Mouse (Mus musculus) MEL (cell line): ENCODE data around the gene Olfr641. TPM values are rescaled to one million over a fixed set of nuclear protein-coding genes. Genes with fewer than 3 reads are reported as not detected.

Source experiments
- DNase-seq: peaks from one replicate; pipeline ENCODE4 v3.0.0; 2011; ENCODE audit warnings: low read depth, low spot score
- H3K27ac ChIP-seq: 2 replicates; pipeline ENCODE4 v1.5.1; 2012; ENCODE audit warnings: low read depth, mild to moderate bottlenecking, control low read depth, low read length, moderate library complexity; ENCODE audit not compliant: control insufficient read depth
- H3K27me3 ChIP-seq, 2 experiments: fragments of 150-350 bp in 1 of 2; sonication (generic) in 1 of 2; 2 replicates each; pipeline ENCODE4 v1.6.1; 2012; ENCODE audit warnings: low read length in 2 of 2, mild to moderate bottlenecking in 2 of 2, improper control_type of control experiment in 1 of 2, moderate library complexity in 1 of 2; ENCODE audit not compliant: insufficient read depth in 2 of 2, control insufficient read depth in 1 of 2
- H3K36me3 ChIP-seq, 2 experiments: 2 replicates each; pipeline ENCODE4 v1.6.1; 2012 to 2014; ENCODE audit warnings: low read length in 2 of 2, improper control_type of control experiment in 1 of 2, inconsistent platforms in 1 of 2, mild to moderate bottlenecking in 1 of 2; ENCODE audit not compliant: insufficient read depth in 2 of 2, control insufficient read depth in 1 of 2
- H3K4me1 ChIP-seq, 2 experiments: fragments of 150-350 bp in 1 of 2; sonication (generic) in 1 of 2; 2 replicates each; pipeline ENCODE4 v1.6.1; 2012; ENCODE audit warnings: low read length in 2 of 2, improper control_type of control experiment in 1 of 2, mild to moderate bottlenecking in 1 of 2; ENCODE audit not compliant: insufficient read depth in 2 of 2, control insufficient read depth in 1 of 2
- H3K4me3 ChIP-seq, 2 experiments: fragments of 150-350 bp in 1 of 2; sonication (generic) in 1 of 2; 2 replicates each; pipeline ENCODE4 v1.5.1; 2012; ENCODE audit warnings: low read depth in 2 of 2, low read length in 2 of 2, mild to moderate bottlenecking in 2 of 2, moderate library complexity in 2 of 2, control low read depth in 1 of 2, improper control_type of control experiment in 1 of 2; ENCODE audit not compliant: control insufficient read depth in 1 of 2, insufficient read depth in 1 of 2
- H3K79me2 ChIP-seq: 2 replicates; pipeline ENCODE4 v1.6.1; 2012; ENCODE audit warnings: mild to moderate bottlenecking, low read length, moderate library complexity; ENCODE audit not compliant: control insufficient read depth, poor library complexity, insufficient read depth
- H3K9ac ChIP-seq: 2 replicates; pipeline ENCODE4 v1.6.1; 2012; ENCODE audit warnings: low read depth, mild to moderate bottlenecking, control low read depth, low read length, moderate library complexity; ENCODE audit not compliant: control insufficient read depth, poor library complexity, severe bottlenecking
- H3K9me3 ChIP-seq: fragments of 150-350 bp; sonication (generic); replicated peaks from 2 replicates; pipeline ENCODE4 v1.6.1; 2012; ENCODE audit warnings: mild to moderate bottlenecking, low read length, improper control_type of control experiment, moderate library complexity; ENCODE audit not compliant: insufficient read depth
- BHLHE40 ChIP-seq: IDR thresholded peaks from 2 replicates; pipeline ENCODE4 v1.6.1; 2012; ENCODE audit warnings: low read depth, mild to moderate bottlenecking, inconsistent platforms, low read length, improper control_type of control experiment, borderline replicate concordance
- CTCF ChIP-seq, 3 experiments: IDR thresholded peaks in 2 of 3; conservative IDR thresholded peaks in 1 of 3; 2 replicates each; pipeline ENCODE4 v1.5.1; 2011 to 2012; ENCODE audit warnings: low read length in 3 of 3, low read depth in 2 of 3, mild to moderate bottlenecking in 2 of 3, improper control_type of control experiment in 1 of 3, inconsistent platforms in 1 of 3, mixed read lengths in 1 of 3, moderate library complexity in 1 of 3; ENCODE audit not compliant: control insufficient read depth in 1 of 3, insufficient read depth in 1 of 3, poor library complexity in 1 of 3, severe bottlenecking in 1 of 3
- ELF1 ChIP-seq: IDR thresholded peaks from 2 replicates; pipeline ENCODE4 v1.6.1; 2014; ENCODE audit warnings: low read depth, mild to moderate bottlenecking, inconsistent platforms, low read length, improper control_type of control experiment, moderate library complexity
- EP300 ChIP-seq, 2 experiments: IDR thresholded peaks; 2 replicates each; pipeline ENCODE4 v1.6.1; 2011; ENCODE audit warnings: improper control_type of control experiment in 2 of 2, low read length in 2 of 2, low read depth in 1 of 2, mild to moderate bottlenecking in 1 of 2
- ETS1 ChIP-seq: IDR thresholded peaks from 2 replicates; pipeline ENCODE4 v1.6.1; 2012; ENCODE audit warnings: low read depth, mild to moderate bottlenecking, inconsistent platforms, low read length, improper control_type of control experiment, moderate library complexity
- GABPA ChIP-seq: IDR thresholded peaks from 2 replicates; pipeline ENCODE4 v1.6.1; 2012; ENCODE audit warnings: low read depth, mild to moderate bottlenecking, inconsistent platforms, low read length, improper control_type of control experiment, moderate library complexity
- JUND ChIP-seq: IDR thresholded peaks from 2 replicates; pipeline ENCODE4 v1.6.1; 2011; ENCODE audit warnings: low read depth, mild to moderate bottlenecking, improper control_type of control experiment, low read length
- KAT2A ChIP-seq: conservative IDR thresholded peaks from 2 replicates; pipeline ENCODE4 v1.6.1; 2012; ENCODE audit warnings: low read depth, low read length, improper control_type of control experiment, inconsistent platforms
- MAFK ChIP-seq: IDR thresholded peaks from 2 replicates; pipeline ENCODE4 v1.6.1; 2011; ENCODE audit warnings: low read depth, mild to moderate bottlenecking, low read length, improper control_type of control experiment, borderline replicate concordance
- MAX ChIP-seq: IDR thresholded peaks from 2 replicates; pipeline ENCODE4 v1.6.1; 2011; ENCODE audit warnings: low read length, improper control_type of control experiment
- MEF2A ChIP-seq: IDR thresholded peaks from 2 replicates; pipeline ENCODE4 v1.6.1; 2014; ENCODE audit warnings: low read depth, mild to moderate bottlenecking, inconsistent platforms, low read length, improper control_type of control experiment; ENCODE audit not compliant: poor library complexity, insufficient replicate concordance, severe bottlenecking; ENCODE audit errors: extremely low read depth
- MXI1 ChIP-seq: IDR thresholded peaks from 2 replicates; pipeline ENCODE4 v1.6.1; 2011; ENCODE audit warnings: mild to moderate bottlenecking, low read depth, low read length, improper control_type of control experiment
- MYC ChIP-seq: IDR thresholded peaks from 2 replicates; pipeline ENCODE4 v1.6.1; 2011; ENCODE audit warnings: low read depth, mild to moderate bottlenecking, low read length, improper control_type of control experiment, moderate library complexity
- NELFE ChIP-seq: IDR thresholded peaks from 2 replicates; pipeline ENCODE4 v1.6.1; 2011; ENCODE audit warnings: low read depth, low read length, improper control_type of control experiment
- NRF1 ChIP-seq: IDR thresholded peaks from 2 replicates; pipeline ENCODE4 v1.6.1; 2014; ENCODE audit warnings: low read depth, mild to moderate bottlenecking, inconsistent platforms, low read length, improper control_type of control experiment, moderate library complexity; ENCODE audit not compliant: poor library complexity, insufficient read depth, severe bottlenecking
- POLR2AphosphoS2 ChIP-seq: IDR thresholded peaks from 2 replicates; pipeline ENCODE4 v1.6.1; 2011; ENCODE audit warnings: low read length, improper control_type of control experiment
- POLR2AphosphoS5 ChIP-seq: IDR thresholded peaks from 2 replicates; pipeline ENCODE4 v1.6.1; 2012; ENCODE audit warnings: low read depth, borderline replicate concordance, mild to moderate bottlenecking, inconsistent platforms, low read length, moderate library complexity, mixed read lengths
- RCOR1 ChIP-seq: IDR thresholded peaks from 2 replicates; pipeline ENCODE4 v1.6.1; 2012; ENCODE audit warnings: low read depth, mild to moderate bottlenecking, inconsistent platforms, low read length, improper control_type of control experiment
- SIN3A ChIP-seq: IDR thresholded peaks from 2 replicates; pipeline ENCODE4 v1.6.1; 2012; ENCODE audit warnings: low read length, improper control_type of control experiment, inconsistent platforms
- TCF12 ChIP-seq: IDR thresholded peaks from 2 replicates; pipeline ENCODE4 v1.6.1; 2014; ENCODE audit warnings: low read depth, mild to moderate bottlenecking, inconsistent platforms, low read length, improper control_type of control experiment, moderate library complexity
- USF1 ChIP-seq: IDR thresholded peaks from 2 replicates; pipeline ENCODE4 v1.6.1; 2014; ENCODE audit warnings: low read depth, mild to moderate bottlenecking, inconsistent platforms, low read length, improper control_type of control experiment, moderate library complexity
- ZC3H11A ChIP-seq: IDR thresholded peaks from 2 replicates; pipeline ENCODE4 v1.6.1; 2012; ENCODE audit warnings: low read depth, mild to moderate bottlenecking, inconsistent platforms, low read length, improper control_type of control experiment
- ZKSCAN1 ChIP-seq: IDR thresholded peaks from 2 replicates; pipeline ENCODE4 v1.6.1; 2012; ENCODE audit warnings: low read depth, mild to moderate bottlenecking, inconsistent platforms, low read length, improper control_type of control experiment, moderate library complexity
- ZMIZ1 ChIP-seq: IDR thresholded peaks from 2 replicates; pipeline ENCODE4 v1.6.1; 2012; ENCODE audit warnings: low read depth, mild to moderate bottlenecking, inconsistent platforms, low read length, improper control_type of control experiment, moderate library complexity
- ZNF384 ChIP-seq: IDR thresholded peaks from 2 replicates; pipeline ENCODE4 v1.6.1; 2012; ENCODE audit warnings: low read depth, mild to moderate bottlenecking, inconsistent platforms, low read length, improper control_type of control experiment
- polyA plus RNA-seq, 2 experiments: library from polyadenylated mRNA; stranded (reverse) in 1 of 2; unstranded in 1 of 2; fragments of >175 nt in 1 of 2; fragments of >200 nt in 1 of 2; gene quantifications; 2 replicates each; pipeline versions ENCODE4 v1.2.1 to v1.2.4; 2012; ENCODE audit warnings: low replicate concordance in 2 of 2, low read depth in 1 of 2; ENCODE audit not compliant: insufficient read length in 2 of 2, insufficient read depth in 1 of 2, missing spikeins in 1 of 2
- total RNA-seq: library from RNA; depleted of rRNA; stranded (reverse); fragments of 300-350 nt; gene quantifications from 2 replicates; pipeline ENCODE4 v1.2.3, GENCODE M21; 2012; rRNA removed

The Olfr641 gene
- total RNA-seq (not detected in 2 replicates), polyA plus RNA-seq (not detected)

- Histone ChIP-seq H3K4me3 (no peak within 1 kb of the TSS), H3K27me3 (no peaks in the 10 kb centered on the region), H3K9ac (no peak within 1 kb of the TSS), H3K27ac (no peak within 1 kb of the TSS), H3K36me3 (no peaks in the 10 kb centered on the region), H3K4me1 (no peaks in the 10 kb centered on the region), H3K9me3 (no peaks in the 10 kb centered on the region), H3K79me2 (no peaks in the 10 kb centered on the region)
- TF ChIP-seq USF1 (no peak), KAT2A (no peak), POLR2AphosphoS2 (no peak), CTCF (IDR thresholded peaks at IDR 0.05 in 2 of 3, conservative IDR thresholded peaks at IDR 0.05 in 1 of 3; ENCODE audit: control insufficient read depth in 1 of 3, insufficient read depth in 1 of 3, low read depth in 2 of 3, low read length in 3 of 3, poor library complexity in 1 of 3, severe bottlenecking in 1 of 3) (no peak), JUND (no peak), ELF1 (no peak), POLR2AphosphoS5 (no peak), SIN3A (no peak), EP300 (IDR thresholded peaks at IDR 0.05; ENCODE audit: low read depth in 1 of 2, low read length in 2 of 2) (no peak), GABPA (no peak), BHLHE40 (no peak), TCF12 (no peak), ZNF384 (no peak), ZKSCAN1 (no peak), MEF2A (no peak), NELFE (no peak), RCOR1 (no peak)
- no peak for DNase-seq
Observed at GRCm38 (mm10) chr7:104035145-104035544, at the start of gene Olfr641. Gene Olfr641 (plus strand): TSS chr7:104035445.

- no peaks in the 10 kb centered on the region for H3K79me2 ChIP-seq
- TF ChIP-seq POLR2AphosphoS2 = no peak
- TF ChIP-seq MYC = no peak
- no peak for TF ChIP-seq MXI1
- TF ChIP-seq SIN3A = no peak
- TF ChIP-seq ETS1 = no peak
- no peak for TF ChIP-seq MAFK
- TF ChIP-seq EP300 (IDR thresholded peaks at IDR 0.05; ENCODE audit: low read depth in 1 of 2, low read length in 2 of 2) = no peak
- TF ChIP-seq ZC3H11A = no peak
- TF ChIP-seq POLR2AphosphoS5 = no peak
- no peak for TF ChIP-seq MAX
- TF ChIP-seq NRF1 = no peak
- no peak for TF ChIP-seq TCF12
- TF ChIP-seq ELF1 = no peak
- TF ChIP-seq USF1 = no peak
- no peak for TF ChIP-seq ZMIZ1
- H3K36me3 ChIP-seq = no peaks in the 10 kb centered on the region
- H3K4me1 ChIP-seq = no peaks in the 10 kb centered on the region
- H3K4me3 ChIP-seq = no peak within 1 kb of the TSS
- H3K9ac ChIP-seq = no peak within 1 kb of the TSS
- H3K27me3 ChIP-seq = no peaks in the 10 kb centered on the region
- no peaks in the 10 kb centered on the region for H3K9me3 ChIP-seq
- no peak for DNase-seq
- no peak within 1 kb of the TSS for H3K27ac ChIP-seq
Observed at GRCm38 (mm10) chr7:103998446-103998845, 36.8 kb upstream of the Olfr641 start, which contains the start of gene Olfr638. Gene Olfr638 (plus strand): TSS chr7:103998746.
